Comparison of ENCODE assay signal across 17 mouse cellular contexts in genomic region chr6:30252271-30253010, GRCm38 (mm10). TPM values are rescaled to one million over a fixed set of nuclear protein-coding genes. Genes with fewer than 3 reads are reported as not detected.
DNase-seq lines count a peak whose midpoint lies in the region; ATAC-seq and TF ChIP-seq lines count a peak whose summit lies in the region.
"Had no signal": no experiment of that assay in that cellular context is flagged by ENCODE, and none has a peak within 500 bp of the region (broad histone marks: within the 10 kb centered on the region; RNA-seq: fewer than 3 reads in every experiment).

No protein-coding gene starts in this region.

- no peak for ATAC-seq in embryonic facial prominence, embryonic 15.5 days (ENCODE audit: insufficient number of reproducible peaks, low FRiP score, low TSS enrichment, low read depth)
- peak; percentile 42; the same call in 1 of the 2 replicates for ATAC-seq in intestine, embryonic 16.5 days
- ATAC-seq in intestine, embryonic 15.5 days = no peak
- ATAC-seq in granulocyte monocyte progenitor cell, adult 5-6 weeks (replicated peaks; ENCODE audit: poor library complexity, severe bottlenecking) = no peak

- TF ChIP-seq CTCF in embryonic fibroblast, embryonic 13.5 days (IDR thresholded peaks at IDR 0.05; ENCODE audit: borderline replicate concordance, insufficient read depth, low read length) = no peak

- H3K4me2 ChIP-seq in embryonic facial prominence, embryonic 15.5 days (replicated peaks) = no peak overlapping the region
- H3K4me2 ChIP-seq in intestine, embryonic 16.5 days (ENCODE audit: low read depth, low read length) = no peak overlapping the region
- no peak overlapping the region for H3K4me2 ChIP-seq in intestine, embryonic 15.5 days (replicated peaks)
- H3K4me2 ChIP-seq: liver, embryonic 15.5 days; midbrain, embryonic 12.5 days had no signal

- no peaks in the 10 kb centered on the region for H3K9me3 ChIP-seq in embryonic facial prominence, embryonic 15.5 days (replicated peaks)
- no peaks in the 10 kb centered on the region for H3K9me3 ChIP-seq in embryonic facial prominence, embryonic 10.5 days
- H3K9me3 ChIP-seq in intestine, embryonic 16.5 days (ENCODE audit: control insufficient read depth, low read length) = no peaks in the 10 kb centered on the region
- no peaks in the 10 kb centered on the region for H3K9me3 ChIP-seq in intestine, embryonic 15.5 days
- H3K9me3 ChIP-seq: limb, embryonic 10.5 days; liver, embryonic 15.5 days; midbrain, embryonic 12.5 days had no signal

- H3K27ac ChIP-seq in embryonic facial prominence, embryonic 15.5 days (replicated peaks) = peak overlapping the region; percentile 22; the same call in 1 of the 2 replicates
- H3K27ac ChIP-seq in embryonic facial prominence, embryonic 10.5 days (replicated peaks) = no peak overlapping the region
- H3K27ac ChIP-seq in intestine, embryonic 16.5 days (ENCODE audit: low read length) = no peak overlapping the region
- no peak overlapping the region for H3K27ac ChIP-seq in intestine, embryonic 15.5 days
- peak overlapping the region; percentile 22; the same call in 1 of the 2 replicates for H3K27ac ChIP-seq in embryonic fibroblast, embryonic 13.5 days (ENCODE audit: insufficient read depth, low read length)
- H3K27ac ChIP-seq: limb, embryonic 10.5 days; liver, embryonic 15.5 days; midbrain, embryonic 12.5 days had no signal

- peaks cover 11% of the 10 kb centered on the region; the same call in 1 of the 2 replicates for H3K36me3 ChIP-seq in embryonic facial prominence, embryonic 15.5 days
- peaks cover 62% of the 10 kb centered on the region for H3K36me3 ChIP-seq in embryonic facial prominence, embryonic 10.5 days (replicated peaks)
- no peaks in the 10 kb centered on the region for H3K36me3 ChIP-seq in intestine, embryonic 16.5 days (ENCODE audit: control insufficient read depth, insufficient read depth, low read length)
- no peaks in the 10 kb centered on the region for H3K36me3 ChIP-seq in intestine, embryonic 15.5 days

- H3K4me1 ChIP-seq in embryonic facial prominence, embryonic 15.5 days = peaks cover 13% of the 10 kb centered on the region; the same call in 1 of the 2 replicates
- no peaks in the 10 kb centered on the region for H3K4me1 ChIP-seq in embryonic facial prominence, embryonic 10.5 days
- no peaks in the 10 kb centered on the region for H3K4me1 ChIP-seq in intestine, embryonic 16.5 days (ENCODE audit: control insufficient read depth, insufficient read depth, low read length)
- H3K4me1 ChIP-seq in intestine, embryonic 15.5 days (replicated peaks) = no peaks in the 10 kb centered on the region
- peaks cover 10% of the 10 kb centered on the region for H3K4me1 ChIP-seq in embryonic fibroblast, embryonic 13.5 days (ENCODE audit: control insufficient read depth, insufficient read depth, low read length)
- H3K4me1 ChIP-seq: limb, embryonic 10.5 days; liver, embryonic 15.5 days; midbrain, embryonic 12.5 days had no signal

- no peaks in the 10 kb centered on the region for H3K27me3 ChIP-seq in embryonic facial prominence, embryonic 15.5 days
- H3K27me3 ChIP-seq in embryonic facial prominence, embryonic 10.5 days (replicated peaks; ENCODE audit: low read depth, poor library complexity, severe bottlenecking) = no peaks in the 10 kb centered on the region
- H3K27me3 ChIP-seq in intestine, embryonic 16.5 days (replicated peaks; ENCODE audit: control insufficient read depth, insufficient read depth, low read length) = no peaks in the 10 kb centered on the region
- H3K27me3 ChIP-seq in intestine, embryonic 15.5 days (replicated peaks) = no peaks in the 10 kb centered on the region
- H3K27me3 ChIP-seq: liver, embryonic 15.5 days; midbrain, embryonic 12.5 days had no signal

- H3K9ac ChIP-seq in embryonic facial prominence, embryonic 15.5 days = no peak overlapping the region
- H3K9ac ChIP-seq in intestine, embryonic 16.5 days (ENCODE audit: low read depth, low read length) = no peak overlapping the region
- no peak overlapping the region for H3K9ac ChIP-seq in intestine, embryonic 15.5 days
- H3K9ac ChIP-seq: liver, embryonic 15.5 days; midbrain, embryonic 12.5 days had no signal

- no peak for TF ChIP-seq POLR2A in embryonic fibroblast, embryonic 13.5 days (IDR thresholded peaks at IDR 0.05; ENCODE audit: low read depth, low read length)

- no peak for DNase-seq in embryonic facial prominence, embryonic 10.5 days (ENCODE audit: low spot score)
- DNase-seq in 3134 (ENCODE audit: extremely low read depth, insufficient read length, low spot score) = peak; percentile 28
- no peak for DNase-seq in thymus, postnatal 25 days
- DNase-seq: adrenal gland, adult 2 months; cerebellum, adult 2 months; embryo, embryonic 11 days; layer of hippocampus, postnatal 36 days; lung, postnatal 14 days; thymus, postnatal 4 days had no signal

- no peak overlapping the region for H3K4me3 ChIP-seq in embryonic facial prominence, embryonic 15.5 days (replicated peaks)
- no peak overlapping the region for H3K4me3 ChIP-seq in embryonic facial prominence, embryonic 10.5 days
- H3K4me3 ChIP-seq in intestine, embryonic 16.5 days (ENCODE audit: low read length) = no peak overlapping the region
- no peak overlapping the region for H3K4me3 ChIP-seq in intestine, embryonic 15.5 days (replicated peaks)
- no peak overlapping the region for H3K4me3 ChIP-seq in embryonic fibroblast, embryonic 13.5 days (ENCODE audit: insufficient read depth, low read length)
- H3K4me3 ChIP-seq: limb, embryonic 10.5 days; liver, embryonic 15.5 days; midbrain, embryonic 12.5 days had no signal

- 86% methylated on average over 5 of the region's 5 CpGs for WGBS in embryonic facial prominence, embryonic 15.5 days
- 96% methylated on average over 5 of the region's 5 CpGs for WGBS in embryonic facial prominence, embryonic 10.5 days
- WGBS in intestine, embryonic 16.5 days = 85% methylated on average over 5 of the region's 5 CpGs
- 85% methylated on average over 5 of the region's 5 CpGs for WGBS in intestine, embryonic 15.5 days

RNA-seq across cellular contexts. Expression of gene Ube2h, which starts 51.9 kb away (rescaled TPM):
- polyA plus RNA-seq in embryonic facial prominence, embryonic 15.5 days (2015; fragmentation: Nextera tagmentation; extraction: Ambion mirVana) = 46.6 and 46.9 TPM in 2 replicates
- polyA plus RNA-seq in embryonic facial prominence, embryonic 10.5 days (2016; fragmentation: Nextera tagmentation; extraction: Ambion mirVana) = 34.0 and 35.4 TPM in 2 replicates
- 30.2 and 30.7 TPM in 2 replicates for polyA plus RNA-seq in intestine, embryonic 16.5 days (2015; fragmentation: Nextera tagmentation; extraction: Ambion mirVana)
- polyA plus RNA-seq in intestine, embryonic 15.5 days (2015; fragmentation: Nextera tagmentation; extraction: Ambion mirVana) = 34.6 and 35.4 TPM in 2 replicates
- polyA plus RNA-seq in embryonic fibroblast, embryonic 13.5 days (2011; ENCODE audit: insufficient read length, low read depth, missing spikeins) = 84.0 and 92.8 TPM in 2 replicates
- total RNA-seq in granulocyte monocyte progenitor cell, adult 5-6 weeks (2014; fragmentation: Nextera tagmentation) = 6.4 and 7.9 TPM in 2 replicates
- 4.4 and 6.5 TPM in 2 replicates for total RNA-seq in granulocyte monocyte progenitor cell, adult 5-6 weeks (2017)

Comparison
In these comparisons a context has a peak if more than half of its experiments do, and no peak if none do; other contexts are left out.
1. H3K27ac ChIP-seq: peak in embryonic facial prominence, embryonic 15.5 days (single experiment) and embryonic fibroblast, embryonic 13.5 days (single experiment); none in embryonic facial prominence, embryonic 10.5 days (single experiment), intestine, embryonic 16.5 days (single experiment) and intestine, embryonic 15.5 days (single experiment).